Mouse (Mus musculus): Measurements from ENCODE around the gene Gm14412. TPM values are rescaled to one million over a fixed set of nuclear protein-coding genes. Genes with fewer than 3 reads are reported as not detected.

Gm14412 gene
- polyA plus RNA-seq, 1 experiment from 2014 or later = 0.13 TPM

Other genes starting within 250 kb of the Gm14412 start
- gene Gm14401, start 250.0 kb downstream of the Gm14412 start, polyA plus RNA-seq (2015; fragmentation: Nextera tagmentation; extraction: Ambion mirVana) = not detected in 2 replicates
- 32.9 and 36.4 TPM in 2 replicates for gene Gm14410, start 117.9 kb downstream of the Gm14412 start, polyA plus RNA-seq (2015; fragmentation: Nextera tagmentation; extraction: Ambion mirVana)
- not detected in 2 replicates for gene Gm14409, start 57.3 kb downstream of the Gm14412 start, polyA plus RNA-seq (2015; fragmentation: Nextera tagmentation; extraction: Ambion mirVana)
- gene Gm14418, start 74.0 kb upstream of the Gm14412 start, polyA plus RNA-seq (2015; fragmentation: Nextera tagmentation; extraction: Ambion mirVana) = 6.0 and 10.6 TPM in 2 replicates
- gene Zfp970, start 140.4 kb upstream of the Gm14412 start, polyA plus RNA-seq (2015; fragmentation: Nextera tagmentation; extraction: Ambion mirVana) = 6.2 and 7.6 TPM in 2 replicates
- gene Gm14403, start 173.9 kb upstream of the Gm14412 start, polyA plus RNA-seq (2015; fragmentation: Nextera tagmentation; extraction: Ambion mirVana) = 3.2 and 3.3 TPM in 2 replicates